Comparison of ENCODE assay signal across 8 mouse cellular contexts in the genomic region with DNA sequence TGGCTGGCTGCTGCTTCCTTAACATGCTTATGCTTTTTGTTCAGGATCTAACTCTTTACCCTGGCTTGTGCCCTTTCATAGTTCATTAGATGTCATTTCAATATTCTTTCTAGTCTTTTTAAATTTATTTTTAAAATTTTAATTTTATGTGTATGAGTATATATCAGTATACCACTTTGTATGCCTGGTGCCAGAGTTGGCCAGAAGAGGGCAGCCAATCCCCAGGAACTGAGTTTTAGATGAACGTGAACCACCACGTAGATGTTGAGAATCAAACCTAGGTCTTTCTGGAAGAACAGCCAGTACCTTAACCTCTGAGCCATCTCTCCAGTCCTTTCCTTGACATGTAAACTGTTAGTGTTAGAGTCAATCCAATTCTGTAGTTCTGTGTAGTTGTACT. TPM values are rescaled to one million over a fixed set of nuclear protein-coding genes. Genes with fewer than 3 reads are reported as not detected.
A peak's percentile ranks its signal among the peaks of the same experiment; 100 is the strongest.
DNase-seq lines count a peak whose midpoint lies in the region; ATAC-seq and TF ChIP-seq lines count a peak whose summit lies in the region.

No protein-coding gene starts in this region.

- H3K9ac ChIP-seq in forebrain, postnatal 0 days: no peak overlapping the region

- no peak for TF ChIP-seq POLR2A in small intestine, adult 2 months (IDR thresholded peaks at IDR 0.05; ENCODE audit: low read depth, low read length)

- no peak overlapping the region for H3K4me2 ChIP-seq in forebrain, postnatal 0 days (ENCODE audit: low read depth)

- no peaks in the 10 kb centered on the region for H3K9me3 ChIP-seq in forebrain, postnatal 0 days (ENCODE audit: low read length)
- H3K9me3 ChIP-seq in forebrain, embryonic 10.5 days: no peaks in the 10 kb centered on the region

- no peak for ATAC-seq in forebrain, postnatal 0 days
- ATAC-seq in inflammation-experienced regulatory T-cells, adult 6 months: peak; percentile 56

- H3K36me3 ChIP-seq in forebrain, postnatal 0 days (ENCODE audit: insufficient read depth): no peaks in the 10 kb centered on the region
- H3K36me3 ChIP-seq in forebrain, embryonic 10.5 days (replicated peaks): peaks cover 13% of the 10 kb centered on the region
- 0 out of 2 replicates have a peak, but pooled peaks cover 3% of the 10 kb centered on the region for H3K36me3 ChIP-seq in small intestine, adult 2 months (ENCODE audit: control insufficient read depth, insufficient read depth, low read length)

- H3K27me3 ChIP-seq in forebrain, postnatal 0 days (ENCODE audit: insufficient read depth, low read length): no peaks in the 10 kb centered on the region
- H3K27me3 ChIP-seq in forebrain, embryonic 10.5 days (ENCODE audit: poor library complexity, severe bottlenecking): no peaks in the 10 kb centered on the region
- H3K27me3 ChIP-seq in small intestine, adult 2 months (ENCODE audit: control insufficient read depth, insufficient read depth, low read length): no peaks in the 10 kb centered on the region

- no peak overlapping the region for H3K27ac ChIP-seq in forebrain, postnatal 0 days (ENCODE audit: low read depth, low read length)
- H3K27ac ChIP-seq in forebrain, embryonic 10.5 days: no peak overlapping the region
- H3K27ac ChIP-seq in small intestine, adult 2 months (ENCODE audit: insufficient read depth, low read depth, low read length): no peak overlapping the region

- no peaks in the 10 kb centered on the region for H3K4me1 ChIP-seq in forebrain, postnatal 0 days (ENCODE audit: insufficient read depth)
- H3K4me1 ChIP-seq in forebrain, embryonic 10.5 days: no peaks in the 10 kb centered on the region
- no peaks in the 10 kb centered on the region for H3K4me1 ChIP-seq in small intestine, adult 2 months (ENCODE audit: control insufficient read depth, insufficient read depth, insufficient read length, low read length)

- TF ChIP-seq CTCF in forebrain, postnatal 0 days (IDR thresholded peaks at IDR 0.05; ENCODE audit: low read depth): peak; percentile 28; the same call in 1 of the 2 replicates
- peak; percentile 11; the same call in 1 of the 2 replicates for TF ChIP-seq CTCF in small intestine, adult 2 months (IDR thresholded peaks at IDR 0.05; ENCODE audit: extremely low read depth, insufficient read length, insufficient replicate concordance, low read depth, low read length)

- no peak for DNase-seq in forebrain, postnatal 0 days
- DNase-seq in forebrain, embryonic 10.5 days (ENCODE audit: extremely low spot score, low spot score): no peak
- DNase-seq in CD8-positive naive resting alpha-beta T cell, adult 2 months (ENCODE audit: low read depth in 2 of 2, low spot score in 2 of 2): peak; percentile 11 to 30
- DNase-seq in testis, postnatal 14 days (ENCODE audit: low spot score): no peak
- no peak for DNase-seq in heart, adult 8-10 months (ENCODE audit: low spot score)
- DNase-seq in MN1 (ENCODE audit: low spot score): no peak

- 93% methylated on average over 2 of the region's 2 CpGs for WGBS in forebrain, postnatal 0 days
- WGBS in forebrain, embryonic 10.5 days: 90% methylated on average over 2 of the region's 2 CpGs
- 86% methylated on average over 2 of the region's 2 CpGs for WGBS in small intestine, adult 2 months

- no peak overlapping the region for H3K4me3 ChIP-seq in forebrain, postnatal 0 days (ENCODE audit: low read depth, low read length)
- no peak overlapping the region for H3K4me3 ChIP-seq in forebrain, embryonic 10.5 days
- no peak overlapping the region for H3K4me3 ChIP-seq in small intestine, adult 2 months (ENCODE audit: low read depth, low read length)

RNA-seq across cellular contexts. Expression of gene Mob1b, which starts 14.1 kb away (rescaled TPM):
- 12.3 and 14.9 TPM in 2 replicates for total RNA-seq in forebrain, postnatal 0 days (2014; rRNA removed)
- polyA plus RNA-seq in forebrain, postnatal 0 days (2015; fragmentation: Nextera tagmentation; extraction: Ambion mirVana): 4.4 and 7.8 TPM in 2 replicates
- polyA plus RNA-seq in forebrain, embryonic 10.5 days (2016; fragmentation: Nextera tagmentation; extraction: Ambion mirVana): 14.1 and 14.9 TPM in 2 replicates
- polyA plus RNA-seq in inflammation-experienced regulatory T-cells, adult 6 months (2017; shearing (Covaris generic)): 10 to 100 TPM in 1 of 3 experiments, 1 to 10 TPM in 2; 8.8 to 11.5 (median 8.9) TPM
- 0.79 and 2.2 TPM in 2 replicates for polyA plus RNA-seq in small intestine, adult 2 months (2012; rRNA removed)
- total RNA-seq in heart, adult 8-10 months (2022): 10 to 100 TPM; 17.0 to 25.0 (median 20.9) TPM

RNA-seq across cellular contexts. Expression of gene Dck, which starts 30.0 kb away (rescaled TPM):
- total RNA-seq in forebrain, postnatal 0 days (2014; rRNA removed): 23.1 and 28.9 TPM in 2 replicates
- 24.6 and 30.3 TPM in 2 replicates for polyA plus RNA-seq in forebrain, postnatal 0 days (2015; fragmentation: Nextera tagmentation; extraction: Ambion mirVana)
- polyA plus RNA-seq in forebrain, embryonic 10.5 days (2016; fragmentation: Nextera tagmentation; extraction: Ambion mirVana): 122 and 127 TPM in 2 replicates
- polyA plus RNA-seq in inflammation-experienced regulatory T-cells, adult 6 months (2017; shearing (Covaris generic)): 10 to 100 TPM; 39.4 to 97.7 (median 42.7) TPM
- polyA plus RNA-seq in small intestine, adult 2 months (2012; rRNA removed): 1.1 and 1.3 TPM in 2 replicates
- 1 to 10 TPM; 1.8 to 2.7 (median 2.4) TPM for total RNA-seq in heart, adult 8-10 months (2022)

RNA-seq across cellular contexts. Expression of gene Grsf1, which starts 58.8 kb away (rescaled TPM):
- total RNA-seq in forebrain, postnatal 0 days (2014; rRNA removed): 51.9 and 68.0 TPM in 2 replicates
- polyA plus RNA-seq in forebrain, postnatal 0 days (2015; fragmentation: Nextera tagmentation; extraction: Ambion mirVana): 50.2 and 58.1 TPM in 2 replicates
- 79.7 and 82.4 TPM in 2 replicates for polyA plus RNA-seq in forebrain, embryonic 10.5 days (2016; fragmentation: Nextera tagmentation; extraction: Ambion mirVana)
- polyA plus RNA-seq in inflammation-experienced regulatory T-cells, adult 6 months (2017; shearing (Covaris generic)): 10 to 100 TPM in 1 of 3 experiments, 1 to 10 TPM in 2; 5.7 to 10.0 (median 7.8) TPM
- polyA plus RNA-seq in small intestine, adult 2 months (2012; rRNA removed): 13.9 and 22.3 TPM in 2 replicates
- total RNA-seq in heart, adult 8-10 months (2022): 100 to 1,000 TPM; 199 to 220 (median 209) TPM

Comparison
In these comparisons a context has a peak if more than half of its experiments do, and no peak if none do; other contexts are left out.
1. DNase-seq: peak in CD8-positive naive resting alpha-beta T cell, adult 2 months (2 of 2); none in forebrain, postnatal 0 days (single experiment), forebrain, embryonic 10.5 days (single experiment), testis, postnatal 14 days (single experiment), heart, adult 8-10 months (single experiment) and MN1 (single experiment).
2. RNA of gene Dck, which starts 30.0 kb away (polyA plus RNA-seq): 122 to 127 TPM in forebrain, embryonic 10.5 days, 39.4 to 97.7 TPM in inflammation-experienced regulatory T-cells, adult 6 months and 24.6 to 30.3 TPM in forebrain, postnatal 0 days; 1.1 to 1.3 TPM in small intestine, adult 2 months; every median in the first group is over 10 times any median in the second.